Mouse (Mus musculus) lung, postnatal 25 days (tissue): ENCODE data around the gene Dhrs9.
A peak's percentile ranks its signal among the peaks of the same experiment; 100 is the strongest.
"Not testable (repeated sequence)": the region's sequence is repeated elsewhere in the genome, so short reads cannot be mapped to it uniquely, and the experiment has no call there.

Source experiments
- DNase-seq: peaks from one replicate; pipeline ENCODE4 v3.0.0; 2022; ENCODE audit warnings: low spot score

The Dhrs9 gene

DNA sequence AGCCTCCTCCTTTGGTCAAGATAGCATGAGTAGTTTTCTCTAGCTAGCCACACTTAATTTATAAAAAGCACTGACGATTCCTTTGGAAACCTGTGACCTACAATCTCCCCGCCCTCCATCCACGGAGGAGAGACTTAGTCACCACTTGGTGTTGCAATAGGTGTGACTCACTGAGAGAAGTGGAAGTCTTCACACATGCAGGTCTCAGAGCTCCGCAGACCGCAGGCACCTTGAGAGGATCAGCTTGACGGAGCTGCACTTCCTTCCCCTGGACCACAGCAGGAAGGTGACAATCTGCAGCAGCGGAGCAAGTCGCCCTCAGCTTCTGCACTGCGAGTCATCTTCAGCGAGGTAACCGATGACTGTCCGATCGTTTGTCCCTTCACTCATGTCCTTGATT, at the start of gene Dhrs9:
Dhrs9 (plus strand) TSS at position 165 of the 400 bp plus-strand sequence.
- peak; percentile 78 for DNase-seq

DNA sequence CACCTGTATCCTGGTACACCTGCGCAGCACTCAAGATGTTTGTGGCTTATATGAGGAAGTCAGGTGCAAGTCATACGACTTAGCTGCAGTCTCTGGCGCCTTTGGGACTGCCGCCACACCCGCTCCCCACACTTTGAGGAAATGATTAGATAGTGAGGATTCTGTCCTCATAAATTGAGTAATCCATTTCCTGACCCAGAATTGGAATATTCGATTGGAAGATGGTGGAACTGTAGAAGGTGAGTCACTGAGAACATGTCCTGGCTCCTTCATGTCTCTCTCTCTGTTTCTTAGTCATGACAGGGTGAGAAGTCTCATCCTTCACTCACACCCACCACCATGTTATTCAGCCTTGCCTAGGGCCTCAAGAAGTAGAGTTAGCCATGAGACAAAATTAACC, 48.7 kb upstream of the Dhrs9 start:
- DNase-seq, result not testable (repeated sequence)

DNA sequence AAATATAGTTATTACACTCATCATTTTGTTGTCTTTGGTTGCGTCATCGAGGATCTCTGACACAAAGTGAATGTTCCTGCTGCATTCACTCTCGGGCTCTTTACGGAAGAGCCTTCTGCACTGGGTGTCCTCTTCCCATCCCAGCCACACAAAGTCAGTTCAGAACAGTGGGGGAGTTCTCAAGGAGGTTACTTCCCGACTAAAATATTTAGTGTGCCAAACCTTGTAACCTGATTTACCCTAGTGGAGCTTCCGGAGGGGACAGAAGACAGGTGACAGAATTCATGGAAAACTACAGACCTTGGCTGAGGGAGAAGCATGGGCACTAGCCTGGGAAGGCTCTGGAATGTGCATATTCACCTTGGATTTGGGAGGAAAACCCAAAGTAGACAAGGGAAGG, 38.7 kb upstream of the Dhrs9 start:
- DNase-seq, result no peak

DNA sequence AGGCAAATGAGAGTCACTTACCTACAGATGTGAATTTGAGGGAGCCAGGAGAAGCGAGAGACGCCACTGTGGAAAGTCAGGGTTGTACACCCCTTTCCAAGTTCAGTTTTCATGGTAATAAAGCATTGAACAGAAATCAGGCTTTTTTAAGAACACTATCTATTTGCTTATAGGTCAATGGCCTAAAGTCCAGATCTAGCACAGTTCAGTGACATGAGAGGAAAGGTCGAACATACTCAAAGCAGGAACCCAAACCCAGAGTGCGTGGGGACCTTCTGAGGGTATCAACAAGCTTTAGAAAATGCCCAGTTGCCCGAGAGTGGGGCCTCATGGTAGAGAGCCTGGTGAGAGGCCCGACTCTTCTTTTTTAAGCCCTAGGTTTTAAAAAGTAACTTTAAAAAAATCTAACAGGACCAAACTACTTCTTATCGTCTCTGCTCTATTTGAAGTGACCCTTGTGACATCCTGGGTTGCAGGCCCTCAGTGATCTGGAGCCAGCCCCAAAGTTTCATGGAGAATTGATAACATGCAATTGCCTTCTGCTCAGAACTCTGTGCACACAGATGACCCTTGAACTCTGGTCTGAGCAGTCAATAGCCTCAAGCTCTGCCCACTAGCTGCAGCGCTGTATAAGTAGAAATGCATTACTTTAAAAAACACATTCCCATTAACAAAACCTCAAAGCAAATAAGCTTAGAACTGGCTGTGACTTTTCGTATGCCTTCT, 37.6 kb upstream of the Dhrs9 start, which contains the start of gene Abcb11:
Abcb11 (minus strand) TSS at position 121 of the 726 bp plus-strand sequence.
- no peak for DNase-seq

DNA sequence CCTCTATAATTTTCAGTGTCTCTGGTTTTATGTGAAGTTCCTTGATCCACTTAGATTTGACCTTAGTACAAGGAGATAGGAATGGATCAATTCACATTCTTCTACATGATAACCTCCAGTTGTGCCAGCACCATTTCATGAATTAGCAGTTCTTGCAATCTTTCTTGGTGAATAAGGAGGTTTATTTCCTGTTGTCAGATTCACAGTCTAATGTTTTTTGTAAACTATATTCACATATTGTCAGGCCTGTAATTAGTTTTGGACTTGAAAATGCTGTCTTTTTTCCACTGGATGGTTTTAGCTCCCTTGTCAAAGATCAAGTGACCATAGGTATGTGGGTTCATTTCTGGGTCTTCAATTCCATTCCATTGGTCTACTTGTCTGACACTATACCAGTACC, 24.8 kb upstream of the Dhrs9 start:
- DNase-seq, result not testable (repeated sequence)

DNA sequence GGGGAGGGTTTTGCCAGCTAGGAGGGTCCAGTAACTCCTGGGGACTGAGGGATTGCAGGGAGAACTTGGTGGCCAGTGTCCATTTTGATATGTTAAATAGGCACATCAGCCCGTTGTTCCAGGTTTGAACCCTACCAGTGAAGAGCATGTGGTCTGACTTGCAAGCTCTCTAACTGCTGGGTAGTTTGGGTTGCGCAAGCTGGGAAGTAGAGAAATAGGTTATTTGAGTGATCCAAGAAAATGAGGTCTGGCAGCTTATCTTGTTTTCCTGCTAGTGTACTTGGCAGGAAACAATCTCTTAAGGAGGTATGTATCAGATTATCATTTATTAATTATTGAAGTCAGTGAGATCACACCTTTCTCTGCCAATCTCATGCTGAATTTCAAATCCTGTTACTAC, 15.4 kb upstream of the Dhrs9 start:
- no peak for DNase-seq

DNA sequence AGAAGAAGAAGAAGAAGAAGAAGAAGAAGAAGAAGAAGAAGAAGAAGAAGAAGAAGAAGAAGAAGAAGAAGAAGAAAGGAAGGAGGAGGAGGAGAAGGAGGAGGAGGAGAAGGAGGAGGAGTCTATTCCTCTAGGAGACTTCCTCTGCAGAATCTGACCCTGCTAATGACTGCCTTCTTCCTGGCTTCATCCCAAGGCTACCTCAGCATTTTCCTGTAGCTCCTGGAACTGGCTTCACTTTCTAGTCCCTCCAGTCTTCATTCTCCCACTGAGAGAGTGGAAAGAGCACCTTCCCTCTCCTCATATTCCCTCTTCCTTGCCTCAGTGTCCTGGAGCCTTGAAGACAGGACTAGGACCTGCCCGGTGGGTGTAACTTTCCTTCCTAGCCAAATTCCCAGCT, 15.0 kb upstream of the Dhrs9 start:
- no peak for DNase-seq

DNA sequence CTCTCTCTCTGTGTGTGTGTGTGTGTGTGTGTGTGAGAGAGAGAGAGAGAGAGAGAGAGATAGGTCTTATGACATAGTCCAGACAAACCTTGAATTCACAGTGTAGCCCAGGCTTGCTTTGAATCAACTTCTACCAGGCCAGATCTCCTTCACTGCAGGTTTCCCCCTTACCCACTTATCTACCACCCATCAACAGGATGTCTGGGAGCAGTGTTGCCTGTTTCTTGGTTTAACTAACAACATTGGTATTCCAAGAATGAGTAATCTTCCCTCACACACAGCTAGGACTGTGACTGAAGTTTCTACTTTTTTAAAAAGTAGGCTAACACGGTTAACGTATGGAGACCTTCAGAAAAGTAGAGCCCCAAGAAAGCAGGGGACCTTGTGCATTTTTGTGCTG, 3.5 kb upstream of the Dhrs9 start:
- no peak for DNase-seq

DNA sequence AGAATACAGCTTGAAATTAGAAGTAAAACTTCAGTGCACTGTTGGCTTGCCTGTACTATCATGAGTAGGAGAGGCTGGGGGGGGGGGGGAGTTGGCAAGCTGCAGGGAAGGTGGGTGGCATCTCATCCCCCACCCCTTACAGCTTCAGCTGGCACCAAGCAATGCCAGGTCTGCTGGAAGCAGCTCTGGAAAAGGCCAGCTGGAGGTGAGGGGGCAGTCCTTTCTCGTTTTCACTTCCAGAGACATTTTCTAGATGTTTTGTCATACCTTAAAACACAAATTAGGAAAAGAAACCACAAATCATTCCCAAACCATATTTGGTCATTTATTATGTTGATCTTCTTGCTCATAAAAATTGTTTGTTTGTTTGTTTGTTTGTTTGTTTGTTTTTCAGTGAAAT, 444 bp upstream of the Dhrs9 start:
- no peak for DNase-seq

DNA sequence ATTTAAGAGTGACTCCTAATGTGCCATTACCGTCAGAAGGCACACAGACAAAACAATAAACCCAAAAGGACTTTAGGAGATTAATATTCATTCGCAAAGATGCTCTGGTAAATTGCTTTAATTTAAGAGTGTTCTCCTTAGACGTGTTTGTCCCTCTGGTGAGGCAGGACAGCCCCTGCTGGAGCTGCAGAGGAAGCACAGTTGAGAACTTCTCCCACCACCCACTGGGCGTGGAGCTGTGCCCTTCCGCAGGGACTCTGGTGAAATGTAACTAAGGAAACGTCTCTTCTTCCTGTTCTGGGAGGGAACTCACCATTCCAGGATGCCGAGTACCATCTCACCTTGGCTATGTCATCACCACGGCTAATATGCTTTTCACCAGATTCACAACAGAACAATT, 1.5 kb downstream of the Dhrs9 start:
- DNase-seq, result no peak

DNA sequence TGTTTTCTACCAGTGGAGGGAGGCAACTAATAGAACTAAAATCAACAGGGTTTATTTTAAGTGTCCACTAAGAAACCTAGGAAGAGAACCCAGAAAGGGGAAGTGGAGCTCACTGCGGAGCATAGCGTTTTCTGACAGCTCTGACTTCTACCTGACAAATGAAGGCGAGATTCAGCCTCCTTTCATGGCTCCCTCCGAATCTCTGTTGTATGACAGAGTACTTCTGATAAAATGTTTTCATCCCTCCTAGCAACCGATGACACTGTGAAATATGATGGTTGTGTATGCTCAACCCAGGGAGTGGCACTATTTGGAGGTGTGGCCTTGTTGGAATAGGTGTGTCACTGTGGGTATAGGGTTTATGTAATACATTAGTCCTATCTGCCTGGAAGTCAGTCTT, 2.6 kb downstream of the Dhrs9 start:
- DNase-seq, result no peak

DNA sequence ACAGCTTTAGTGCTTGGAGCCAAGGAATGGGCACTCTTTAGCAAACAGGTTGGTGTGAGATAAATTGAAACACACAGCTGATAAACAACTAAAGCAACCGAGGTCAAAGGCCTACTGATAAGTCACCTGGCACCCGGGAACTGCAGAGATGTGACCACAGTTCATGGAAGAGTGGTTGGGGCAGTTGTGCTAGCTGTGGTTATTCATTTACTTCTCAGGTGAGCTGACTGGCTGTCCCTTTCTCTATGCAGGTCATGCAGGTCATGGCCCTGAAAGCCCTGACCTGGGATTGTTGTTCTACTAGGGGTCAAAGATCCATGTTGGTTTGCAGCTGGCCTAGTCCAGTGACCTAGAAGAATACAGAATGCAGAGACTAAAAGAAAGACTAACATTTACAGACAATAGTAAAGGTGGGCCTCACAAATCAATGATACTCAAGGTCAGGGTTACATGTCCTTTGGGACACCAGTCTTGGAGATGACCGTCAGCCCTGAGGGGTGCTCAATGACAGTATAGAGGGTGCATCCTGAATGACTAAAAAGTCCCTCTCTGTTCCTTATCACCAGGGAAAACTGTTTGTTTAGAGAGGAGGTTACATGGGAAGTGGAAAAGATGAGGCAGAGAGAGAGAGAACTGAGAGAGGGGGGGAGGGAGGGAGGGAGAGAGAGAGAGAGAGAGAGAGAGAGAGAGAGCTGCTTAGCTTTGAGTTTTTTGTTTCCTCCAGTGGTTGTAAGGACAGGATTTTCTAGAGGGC, 6.0 kb downstream of the Dhrs9 start:
- no peak for DNase-seq

DNA sequence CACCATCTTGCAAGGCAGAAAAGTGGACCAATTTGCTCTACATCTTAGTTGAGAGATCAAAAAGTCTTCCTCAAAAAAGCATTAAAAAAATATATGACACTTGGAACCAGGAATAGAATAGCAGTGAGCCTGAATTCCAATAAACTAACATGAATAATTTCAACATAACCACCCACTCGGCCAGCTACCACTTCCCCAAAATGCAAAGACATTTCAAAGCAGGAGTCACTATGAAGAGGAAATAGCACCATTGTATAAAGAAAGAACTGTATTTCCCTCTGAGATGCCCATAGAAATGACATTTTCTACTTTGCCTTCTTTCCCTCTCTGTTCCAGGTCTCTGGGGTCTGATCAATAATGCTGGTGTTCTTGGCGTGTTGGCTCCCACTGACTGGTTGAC, 13.7 kb downstream of the Dhrs9 start:
- no peak for DNase-seq

DNA sequence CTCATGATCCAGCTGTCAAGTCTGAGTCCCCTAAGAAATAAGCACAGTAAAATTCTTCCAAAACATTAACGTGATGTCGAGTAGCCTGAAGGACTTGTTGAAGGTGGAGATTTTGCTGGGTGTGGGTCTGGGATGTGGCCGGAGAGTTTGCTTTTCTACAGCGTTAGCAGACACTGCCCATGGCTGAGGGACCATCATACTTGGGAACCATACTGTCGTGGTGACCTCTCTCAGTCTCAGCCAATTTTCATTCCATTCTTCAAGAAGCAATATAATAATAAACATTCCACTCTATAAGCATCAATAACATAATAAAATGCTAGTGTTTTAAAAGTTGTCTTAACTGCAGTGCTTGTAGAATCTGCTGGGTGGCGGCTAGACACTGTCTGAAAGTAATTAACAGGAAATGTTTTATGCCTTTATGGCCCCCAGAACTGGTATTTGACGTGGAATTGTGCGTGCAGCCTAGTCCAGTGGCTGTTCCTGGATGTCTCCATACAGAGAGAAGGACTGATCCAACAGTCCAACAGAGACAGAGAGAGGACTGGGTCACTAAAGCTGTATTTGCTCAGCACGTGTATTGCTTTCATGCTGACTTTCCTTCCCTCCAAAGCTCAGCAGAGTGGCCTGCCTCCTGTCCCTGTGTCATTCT, 15.5 kb downstream of the Dhrs9 start:
- DNase-seq, result no peak

DNA sequence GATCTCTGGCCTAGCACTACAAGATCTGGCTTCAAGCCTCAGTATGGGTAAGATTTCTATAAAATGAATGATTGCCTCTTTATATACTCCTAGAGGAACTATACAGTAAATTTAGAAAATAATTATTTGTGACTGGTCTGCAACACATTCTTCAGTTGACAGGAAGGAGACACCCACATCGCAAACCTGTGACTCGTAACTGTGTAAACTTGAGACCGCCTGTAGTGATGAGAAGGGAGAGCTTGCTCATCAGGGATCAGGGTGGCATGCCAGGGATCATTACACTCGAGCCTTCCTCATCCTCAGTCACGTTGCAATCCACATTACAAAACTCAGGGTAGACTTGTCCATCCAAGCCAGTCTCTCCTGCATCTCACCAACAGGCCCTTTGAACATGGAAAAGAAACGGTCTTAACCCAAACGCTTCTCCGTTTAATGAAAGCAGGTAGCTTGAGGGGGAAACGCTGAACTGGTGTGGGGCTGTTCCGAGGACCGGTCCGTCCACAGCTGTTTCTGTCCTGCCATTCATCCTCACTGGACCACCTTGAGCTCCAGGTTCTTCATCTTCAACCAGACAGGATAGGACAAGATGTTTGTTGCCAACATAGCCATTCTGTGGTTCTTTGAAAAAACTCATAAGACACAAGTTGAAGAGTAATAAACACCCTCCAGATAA, 16.7 kb downstream of the Dhrs9 start:
- no peak for DNase-seq

DNA sequence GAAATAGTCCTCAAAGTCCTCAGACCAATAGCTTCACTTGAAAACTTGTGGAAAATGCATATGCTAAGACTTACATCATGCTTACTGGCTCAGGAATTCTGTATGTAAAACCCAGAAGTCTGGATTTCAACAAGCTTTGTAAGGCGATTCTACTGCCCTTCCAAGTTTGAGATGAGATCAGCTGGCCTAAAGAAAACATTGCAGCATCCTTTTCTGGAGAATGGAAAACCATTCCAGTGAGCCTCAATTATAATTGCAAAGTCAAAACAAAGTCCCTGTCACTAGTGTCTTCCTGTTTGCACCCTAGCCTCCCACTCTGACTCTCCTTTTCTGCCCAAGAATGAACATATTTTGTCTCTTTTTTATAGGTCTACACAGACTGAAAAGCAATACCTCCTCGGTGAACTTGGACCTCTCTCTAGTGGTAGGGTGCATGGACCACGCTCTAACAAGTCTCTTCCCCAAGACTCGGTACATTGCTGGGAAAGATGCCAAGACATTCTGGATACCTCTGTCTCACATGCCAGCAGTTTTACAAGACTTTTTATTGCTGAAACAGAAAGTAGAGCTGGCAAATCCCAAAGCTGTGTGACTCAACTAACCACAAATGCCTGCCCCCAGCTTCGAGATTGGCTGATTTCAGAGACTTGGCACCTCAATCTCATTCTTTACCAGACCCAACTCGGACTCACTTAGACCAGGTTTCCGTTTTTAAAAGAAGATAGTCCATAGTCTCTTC, 20.8 kb downstream of the Dhrs9 start:
- DNase-seq, result no peak

DNA sequence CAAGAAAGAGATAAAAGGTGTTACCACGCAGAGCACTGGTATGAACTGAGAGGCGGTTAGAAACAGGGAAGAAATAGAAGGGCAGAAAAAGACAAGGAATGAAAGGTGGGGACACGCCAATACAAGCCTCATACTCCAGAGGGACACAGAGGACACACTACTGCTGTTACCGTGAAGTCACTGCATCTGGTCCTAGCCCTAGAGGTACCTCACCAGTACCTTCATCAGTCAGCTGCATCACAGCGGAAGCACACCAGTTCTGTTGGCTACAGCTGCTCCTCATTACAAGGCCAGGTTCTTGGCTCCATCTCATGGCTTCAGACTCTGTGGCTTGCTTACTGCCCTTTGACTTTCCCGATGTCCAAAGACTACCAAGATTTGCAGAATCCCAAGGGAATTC, 21.6 kb downstream of the Dhrs9 start:
- no peak for DNase-seq

DNA sequence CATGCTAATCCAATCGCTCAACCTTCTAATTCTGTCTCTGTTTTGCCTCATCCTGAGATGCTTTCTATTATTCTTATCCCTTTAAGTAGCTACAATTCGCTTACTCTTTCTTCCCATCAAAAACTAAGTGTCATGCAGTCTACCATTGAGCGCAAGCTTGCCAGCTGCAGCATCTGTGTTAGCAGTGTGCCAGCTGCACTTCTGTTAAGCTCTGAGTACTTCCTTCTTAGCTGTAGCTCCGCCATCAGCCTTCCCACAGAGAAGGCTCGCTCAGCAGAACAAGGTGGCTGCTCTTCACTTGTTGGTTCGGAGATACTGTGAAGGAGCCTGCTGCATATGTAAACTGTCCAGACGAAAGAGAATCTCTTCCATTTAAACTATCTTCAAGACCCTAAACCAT, 22.1 kb downstream of the Dhrs9 start:
- DNase-seq, result no peak

DNA sequence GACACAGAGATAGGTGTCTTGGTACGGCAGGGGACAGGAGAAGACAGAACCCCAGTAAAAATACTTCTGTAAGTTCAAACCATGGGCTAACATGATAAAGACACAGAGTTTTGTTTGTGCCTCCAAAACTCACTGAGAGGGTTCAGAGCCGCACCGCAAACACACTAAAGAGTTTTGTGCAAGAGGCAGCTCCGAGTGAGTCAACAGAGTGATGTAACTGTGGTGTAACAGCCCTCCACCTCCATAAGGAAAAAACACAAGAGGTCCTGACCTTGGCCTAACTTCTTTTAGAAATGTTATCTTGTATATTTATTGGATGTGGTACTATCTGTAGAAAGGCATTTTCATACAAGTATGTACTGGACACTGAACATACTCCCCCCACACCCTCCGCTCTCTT, 25.4 kb downstream of the Dhrs9 start:
- DNase-seq, result peak; percentile 42

DNA sequence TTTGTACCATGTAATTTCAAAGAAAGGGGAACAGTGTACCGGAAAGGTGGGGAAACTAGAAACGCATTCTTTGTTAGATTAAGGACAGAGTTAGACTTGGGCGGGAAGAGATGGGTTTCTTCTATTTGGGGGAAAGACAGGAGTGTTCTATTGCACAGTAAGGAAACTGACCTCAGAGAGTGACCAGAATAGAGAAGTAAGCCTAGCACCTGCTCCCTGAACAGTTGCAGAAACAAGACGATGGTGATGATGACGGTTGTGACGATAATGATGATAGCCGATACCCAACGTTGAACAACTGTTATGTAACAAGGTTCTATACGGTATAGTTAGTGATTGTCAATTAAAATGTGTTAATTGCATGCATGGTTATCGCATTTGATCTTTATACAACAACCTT, 34.3 kb downstream of the Dhrs9 start:
- DNase-seq, result no peak

DNA sequence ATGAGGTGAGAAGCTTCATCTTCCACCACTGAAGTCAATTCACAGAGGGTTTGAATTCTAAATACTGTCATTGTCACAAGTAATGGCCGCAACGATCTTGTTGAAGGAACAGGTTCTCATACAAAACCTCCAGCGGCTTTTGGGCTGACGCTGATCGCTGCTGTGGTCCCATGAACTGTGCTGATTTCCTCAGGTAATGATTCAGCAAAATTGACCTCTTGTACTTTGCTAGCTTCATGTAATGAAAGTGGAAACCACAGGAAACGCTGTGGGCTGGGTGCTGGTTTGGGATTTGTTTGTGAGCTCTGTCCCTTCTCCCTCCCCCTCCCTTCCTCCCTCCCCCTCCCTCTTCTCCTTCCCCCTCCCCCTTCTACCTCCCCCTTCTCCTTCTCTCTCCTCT, 34.8 kb downstream of the Dhrs9 start:
- no peak for DNase-seq

DNA sequence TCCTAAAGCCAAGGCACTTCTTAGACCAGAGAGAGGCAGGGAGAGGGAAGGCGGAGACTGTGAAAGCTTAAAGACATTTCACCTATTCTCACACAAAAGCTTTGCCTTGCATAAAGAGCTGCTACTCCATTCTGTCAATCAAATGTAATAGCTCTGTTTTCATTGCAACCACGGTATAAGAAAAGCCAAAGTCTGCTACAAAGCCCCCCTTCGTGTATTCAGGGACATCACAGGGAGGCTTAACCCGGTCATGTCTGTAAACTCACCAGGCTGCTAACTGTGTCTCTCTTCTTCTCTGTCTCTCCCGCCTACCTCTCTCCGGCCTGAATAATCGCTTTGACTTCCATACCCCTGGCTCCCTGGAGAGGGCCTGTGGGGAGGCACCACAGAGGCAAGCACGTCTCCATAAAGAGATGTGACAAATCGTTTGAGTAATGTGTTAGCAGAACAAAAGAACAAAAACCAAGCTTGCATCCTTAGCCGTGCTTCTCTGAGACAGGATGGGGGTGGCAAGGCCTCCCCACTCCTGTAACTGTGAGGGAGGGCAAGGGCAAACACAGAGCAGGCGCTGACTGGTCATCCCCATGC, 38.1 kb downstream of the Dhrs9 start:
- DNase-seq, result no peak
